Mouse (Mus musculus) neutrophil, adult 65 days (primary cell): ENCODE results near the gene Mbd4. TPM values are rescaled to one million over a fixed set of nuclear protein-coding genes. Genes with fewer than 3 reads are reported as not detected.

ENCODE experiments used
- total RNA-seq: library from RNA; stranded (reverse); gene quantifications from 2 replicates; pipeline ENCODE4 v1.2.4, GENCODE M21; 2023

Gene Mbd4
- total RNA-seq: 7.6 and 14.3 TPM in 2 replicates

GRCm38 (mm10) chr6:115853091-115853813 is at the start of gene Mbd4, which contains the start of gene Ift122:
TSS of gene Mbd4 (minus strand) at chr6:115853371.
TSS of gene Ift122 (plus strand) at chr6:115853470.

GRCm38 (mm10) chr6:115838161-115838597 is 15.0 kb downstream of the Mbd4 start, which contains the start of gene Efcab12:
TSS of gene Efcab12 (minus strand) at chr6:115838412.

GRCm38 (mm10) chr6:115808488-115809231 is 44.5 kb downstream of the Mbd4 start, which contains the start of gene Rpl32:
TSS of gene Rpl32 (minus strand) at chr6:115808747.

Other genes starting within 250 kb of the Mbd4 start
- 377 and 583 TPM in 2 replicates for gene Raf1, start 176.7 kb downstream of the Mbd4 start, total RNA-seq
- gene Tmem40, start 91.0 kb downstream of the Mbd4 start, total RNA-seq: 93.6 and 100 TPM in 2 replicates
- gene Cand2, start 78.8 kb downstream of the Mbd4 start, total RNA-seq: 0.27 and 0.60 TPM in 2 replicates
- gene Rpl32, start 44.6 kb downstream of the Mbd4 start, total RNA-seq: 502 and 689 TPM in 2 replicates
- gene Efcab12, start 15.0 kb downstream of the Mbd4 start, total RNA-seq: not detected in 2 replicates
- gene Ift122, start 99 bp upstream of the Mbd4 start, total RNA-seq: 1.1 and 2.5 TPM in 2 replicates
- gene Rho, start 78.4 kb upstream of the Mbd4 start, total RNA-seq: not detected in 2 replicates
- gene H1foo, start 91.6 kb upstream of the Mbd4 start, total RNA-seq: not detected in 2 replicates
- 80.6 and 117 TPM in 2 replicates for gene Plxnd1, start 141.6 kb upstream of the Mbd4 start, total RNA-seq